In the genomic region with DNA sequence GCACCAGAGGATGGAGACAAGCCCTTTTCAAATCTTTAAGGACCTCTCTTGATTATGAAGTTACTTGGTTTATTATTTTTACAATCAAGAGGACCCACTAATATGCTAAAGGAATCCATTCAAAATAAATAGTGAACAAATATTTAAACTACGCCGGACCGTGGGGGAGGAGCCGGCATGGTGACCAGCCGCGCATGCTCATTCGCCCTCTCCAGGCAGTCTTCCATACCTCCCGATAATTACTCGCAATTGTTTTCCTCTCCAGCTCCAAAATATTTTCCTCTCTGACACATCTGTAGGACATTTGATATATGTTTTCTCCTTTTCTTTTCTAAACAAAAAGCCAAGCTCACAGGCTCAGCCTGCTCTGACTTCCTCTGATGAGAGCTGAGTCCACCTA, we compare ENCODE assay signal across 10 mouse cellular contexts.
A peak's percentile ranks its signal among the peaks of the same experiment; 100 is the strongest.
DNase-seq lines count a peak whose midpoint lies in the region; ATAC-seq and TF ChIP-seq lines count a peak whose summit lies in the region.
"Had no signal": no experiment of that assay in that cellular context is flagged by ENCODE, and none has a peak within 500 bp of the region (broad histone marks: within the 10 kb centered on the region; RNA-seq: fewer than 3 reads in every experiment).

No protein-coding gene starts in this region.

- H3K27ac ChIP-seq in heart, postnatal 0 days (ENCODE audit: low read depth) = no peak overlapping the region
- no peak overlapping the region for H3K27ac ChIP-seq in neural tube, embryonic 13.5 days (replicated peaks)
- no peak overlapping the region for H3K27ac ChIP-seq in intestine, embryonic 14.5 days (ENCODE audit: low read depth)
- no peak overlapping the region for H3K27ac ChIP-seq in stomach, embryonic 16.5 days (ENCODE audit: low read length)
- no peak overlapping the region for H3K27ac ChIP-seq in left cerebral cortex, adult 2 months

- TF ChIP-seq EP300 in heart, postnatal 0 days (IDR thresholded peaks at IDR 0.05; ENCODE audit: low read depth) = no peak

- no peaks in the 10 kb centered on the region for H3K36me3 ChIP-seq in heart, postnatal 0 days (replicated peaks; ENCODE audit: control insufficient read depth, insufficient read depth, low read length)
- no peaks in the 10 kb centered on the region for H3K36me3 ChIP-seq in neural tube, embryonic 13.5 days
- H3K36me3 ChIP-seq in intestine, embryonic 14.5 days (ENCODE audit: control insufficient read depth, insufficient read depth, low read length) = no peaks in the 10 kb centered on the region
- no peaks in the 10 kb centered on the region for H3K36me3 ChIP-seq in stomach, embryonic 16.5 days (ENCODE audit: control insufficient read depth, insufficient read depth, low read length)

- no peak for ATAC-seq in heart, postnatal 0 days (ENCODE audit: insufficient read depth, low read depth)
- no peak for ATAC-seq in neural tube, embryonic 13.5 days (ENCODE audit: low read depth)
- no peak for ATAC-seq in intestine, embryonic 14.5 days (replicated peaks; ENCODE audit: low FRiP score, low TSS enrichment, low read depth)
- no peak for ATAC-seq in stomach, embryonic 16.5 days (ENCODE audit: insufficient read depth, low FRiP score)
- ATAC-seq: activated CD4-positive, CD25-positive, alpha-beta regulatory T cell, adult 4 months had no signal

- 0 out of 2 replicates have a peak, but pooled peaks cover 3% of the 10 kb centered on the region for H3K27me3 ChIP-seq in heart, postnatal 0 days (ENCODE audit: control insufficient read depth, insufficient read depth, low read length)
- H3K27me3 ChIP-seq in neural tube, embryonic 13.5 days = 0 out of 2 replicates have a peak, but pooled peaks cover 2% of the 10 kb centered on the region
- H3K27me3 ChIP-seq in intestine, embryonic 14.5 days (replicated peaks; ENCODE audit: control insufficient read depth, insufficient read depth, low read length) = no peaks in the 10 kb centered on the region
- H3K27me3 ChIP-seq in stomach, embryonic 16.5 days (ENCODE audit: control insufficient read depth, insufficient read depth, low read length) = no peaks in the 10 kb centered on the region

- WGBS in heart, postnatal 0 days = 64% methylated on average over 9 of the region's 9 CpGs
- 68% methylated on average over 9 of the region's 9 CpGs for WGBS in neural tube, embryonic 13.5 days
- 57% methylated on average over 9 of the region's 9 CpGs for WGBS in intestine, embryonic 14.5 days
- WGBS in stomach, embryonic 16.5 days = 55% methylated on average over 9 of the region's 9 CpGs

- no peak overlapping the region for H3K4me3 ChIP-seq in heart, postnatal 0 days (ENCODE audit: low read depth, low read length)
- no peak overlapping the region for H3K4me3 ChIP-seq in neural tube, embryonic 13.5 days
- H3K4me3 ChIP-seq in intestine, embryonic 14.5 days (ENCODE audit: low read depth, low read length) = no peak overlapping the region
- H3K4me3 ChIP-seq in stomach, embryonic 16.5 days (replicated peaks; ENCODE audit: low read length) = no peak overlapping the region
- H3K4me3 ChIP-seq in left cerebral cortex, adult 2 months = no peak overlapping the region

- no peak for TF ChIP-seq CTCF in heart, postnatal 0 days (IDR thresholded peaks at IDR 0.05; ENCODE audit: low read depth)
- no peak for TF ChIP-seq CTCF in left cerebral cortex, adult 2 months (IDR thresholded peaks at IDR 0.05)

- H3K9ac ChIP-seq in heart, postnatal 0 days (replicated peaks; ENCODE audit: low read depth, low read length) = no peak overlapping the region
- H3K9ac ChIP-seq in neural tube, embryonic 13.5 days = no peak overlapping the region
- H3K9ac ChIP-seq in intestine, embryonic 14.5 days (ENCODE audit: low read length) = no peak overlapping the region
- H3K9ac ChIP-seq in stomach, embryonic 16.5 days (ENCODE audit: low read length) = no peak overlapping the region

- H3K9me3 ChIP-seq in heart, postnatal 0 days (replicated peaks; ENCODE audit: control insufficient read depth, low read length) = no peaks in the 10 kb centered on the region
- no peaks in the 10 kb centered on the region for H3K9me3 ChIP-seq in neural tube, embryonic 13.5 days
- H3K9me3 ChIP-seq in intestine, embryonic 14.5 days (ENCODE audit: control insufficient read depth, low read length) = no peaks in the 10 kb centered on the region
- no peaks in the 10 kb centered on the region for H3K9me3 ChIP-seq in stomach, embryonic 16.5 days (replicated peaks; ENCODE audit: control insufficient read depth, low read length)

- H3K4me2 ChIP-seq in heart, postnatal 0 days (ENCODE audit: low read depth, low read length) = peak overlapping the region; percentile 21; the same call in 1 of the 2 replicates
- peak overlapping the region; percentile 22; the same call in 1 of the 2 replicates for H3K4me2 ChIP-seq in neural tube, embryonic 13.5 days
- peak overlapping the region; percentile 27 for H3K4me2 ChIP-seq in intestine, embryonic 14.5 days (ENCODE audit: low read length)
- peak overlapping the region; percentile 32 for H3K4me2 ChIP-seq in stomach, embryonic 16.5 days (ENCODE audit: low read depth, low read length)

- intact Hi-C loops in heart, postnatal 10 days (cut with DNase I) = no loop called here
- intact Hi-C loops in left cerebral cortex, adult 2 months (cut with DNase I) = no loop called here

- no peak for DNase-seq in heart, postnatal 0 days (ENCODE audit: low spot score)
- DNase-seq in heart, postnatal 10 days = no peak
- no peak for DNase-seq in neural tube, embryonic 10.5 days (ENCODE audit: extremely low spot score, low spot score)
- DNase-seq in intestine, embryonic 14.5 days (ENCODE audit: low spot score) = no peak
- no peak for DNase-seq in thymus, postnatal 36 days
- DNase-seq in left cerebral cortex, adult 2 months (ENCODE audit: extremely low spot score in 1 of 2, low spot score in 2 of 2) = no peak
- DNase-seq: cerebellum, postnatal 14 days had no signal

- H3K4me1 ChIP-seq in heart, postnatal 0 days (ENCODE audit: control insufficient read depth, insufficient read depth) = no peaks in the 10 kb centered on the region
- H3K4me1 ChIP-seq in neural tube, embryonic 13.5 days (replicated peaks) = no peaks in the 10 kb centered on the region
- no peaks in the 10 kb centered on the region for H3K4me1 ChIP-seq in intestine, embryonic 14.5 days (replicated peaks; ENCODE audit: control insufficient read depth, insufficient read depth, low read length)
- H3K4me1 ChIP-seq in stomach, embryonic 16.5 days (ENCODE audit: control insufficient read depth, insufficient read depth, low read length) = no peaks in the 10 kb centered on the region
